Mouse (Mus musculus): Measurements from ENCODE around the gene Phox2a.

The Phox2a gene

GRCm38 (mm10) chr7:101817861-101818401, at the start of gene Phox2a:
Phox2a (plus strand) TSS chr7:101818313.
- DNase-seq (ENCODE audit: low spot score in 2 of 2) = no peak

GRCm38 (mm10) chr7:101770051-101770450, 48.1 kb upstream of the Phox2a start:
- no peak for DNase-seq (ENCODE audit: low spot score in 2 of 2)

- DNase-seq (ENCODE audit: low spot score in 2 of 2) = no peak
Measured at GRCm38 (mm10) chr7:101771604-101772003, 46.5 kb upstream of the Phox2a start.

- no peak for DNase-seq (ENCODE audit: low spot score in 2 of 2)
Measured at GRCm38 (mm10) chr7:101772687-101773086, 45.4 kb upstream of the Phox2a start.

- no peak for DNase-seq (ENCODE audit: low spot score in 2 of 2)
Measured at GRCm38 (mm10) chr7:101777053-101777452, 41.1 kb upstream of the Phox2a start.

GRCm38 (mm10) chr7:101820295-101821030, 2.4 kb downstream of the Phox2a start:
- no peak for DNase-seq (ENCODE audit: low spot score in 2 of 2)

GRCm38 (mm10) chr7:101821571-101822501, 3.7 kb downstream of the Phox2a start:
- peak in 1 of 2 experiments; percentile 24 for DNase-seq (ENCODE audit: low spot score in 2 of 2)

- DNase-seq (ENCODE audit: low spot score in 2 of 2) = no peak
Measured at GRCm38 (mm10) chr7:101822836-101823757, 5.0 kb downstream of the Phox2a start.

GRCm38 (mm10) chr7:101823758-101824630, 5.9 kb downstream of the Phox2a start:
- DNase-seq (ENCODE audit: low spot score in 2 of 2) = no peak

GRCm38 (mm10) chr7:101830373-101830772, 12.3 kb downstream of the Phox2a start:
- no peak for DNase-seq (ENCODE audit: low spot score in 2 of 2)

GRCm38 (mm10) chr7:101831437-101831836, 13.3 kb downstream of the Phox2a start:
- no peak for DNase-seq (ENCODE audit: low spot score in 2 of 2)

- DNase-seq (ENCODE audit: low spot score in 2 of 2) = no peak
Measured at GRCm38 (mm10) chr7:101832372-101832771, 14.3 kb downstream of the Phox2a start.

- DNase-seq (ENCODE audit: low spot score in 2 of 2) = no peak
Measured at GRCm38 (mm10) chr7:101833352-101833751, 15.2 kb downstream of the Phox2a start.

- DNase-seq (ENCODE audit: low spot score in 2 of 2) = no peak
Measured at GRCm38 (mm10) chr7:101833916-101834584, 15.9 kb downstream of the Phox2a start.

GRCm38 (mm10) chr7:101834903-101835302, 16.8 kb downstream of the Phox2a start:
- no peak for DNase-seq (ENCODE audit: low spot score in 2 of 2)

- no peak for DNase-seq (ENCODE audit: low spot score in 2 of 2)
Measured at GRCm38 (mm10) chr7:101835457-101836109, 17.5 kb downstream of the Phox2a start.

- DNase-seq (ENCODE audit: low spot score in 2 of 2) = peak; percentile 35 to 59
Measured at GRCm38 (mm10) chr7:101836271-101837153, 18.4 kb downstream of the Phox2a start.

GRCm38 (mm10) chr7:101837154-101837605, 19.1 kb downstream of the Phox2a start:
- no peak for DNase-seq (ENCODE audit: low spot score in 2 of 2)
